Mouse (Mus musculus): ENCODE results near the gene Gm10142. TPM values are rescaled to one million over a fixed set of nuclear protein-coding genes. Genes with fewer than 3 reads are reported as not detected.

Gene Gm10142
- polyA plus RNA-seq (2012): not detected in 2 replicates

GRCm38 (mm10) chr10:77715507-77715906 lies at the start of gene Gm10142:
TSS of gene Gm10142 (plus strand) at chr10:77715807.

GRCm38 (mm10) chr10:77685895-77686664 lies 29.5 kb upstream of the Gm10142 start, which contains the start of gene Tspear:
TSS of gene Tspear (plus strand) at chr10:77686569.

GRCm38 (mm10) chr10:77690356-77690807 lies 25.2 kb upstream of the Gm10142 start, which contains the start of gene Gm19402:
TSS of gene Gm19402 (minus strand) at chr10:77690757.

GRCm38 (mm10) chr10:77697133-77697532 lies 18.5 kb upstream of the Gm10142 start, which contains the start of gene Gm9508:
TSS of gene Gm9508 (minus strand) at chr10:77697233.

GRCm38 (mm10) chr10:77706326-77706725 lies 9.3 kb upstream of the Gm10142 start, which contains the start of gene Gm10272:
TSS of gene Gm10272 (plus strand) at chr10:77706626.

GRCm38 (mm10) chr10:77711157-77711556 lies 4.5 kb upstream of the Gm10142 start, which contains the start of gene Gm10024:
TSS of gene Gm10024 (plus strand) at chr10:77711457.

GRCm38 (mm10) chr10:77720299-77720698 lies 4.7 kb downstream of the Gm10142 start, which contains the start of gene Krtap12-1:
TSS of gene Krtap12-1 (plus strand) at chr10:77720599.

GRCm38 (mm10) chr10:77726186-77726585 lies 10.6 kb downstream of the Gm10142 start, which contains the start of gene Gm10100:
TSS of gene Gm10100 (plus strand) at chr10:77726486.

GRCm38 (mm10) chr10:77741924-77742688 lies 26.5 kb downstream of the Gm10142 start, which contains the start of gene Gm18596:
TSS of gene Gm18596 (minus strand) at chr10:77742638.

GRCm38 (mm10) chr10:77751254-77751653 lies 35.6 kb downstream of the Gm10142 start, which contains the start of gene Gm9736:
TSS of gene Gm9736 (minus strand) at chr10:77751354.

GRCm38 (mm10) chr10:77759582-77759981 lies 44.0 kb downstream of the Gm10142 start, which contains the start of gene Gm3233:
TSS of gene Gm3233 (minus strand) at chr10:77759682.

Other genes starting within 250 kb of the Gm10142 start
- gene Fam207a, start 200.0 kb upstream of the Gm10142 start, polyA plus RNA-seq (2012): 75.0 and 77.7 TPM in 2 replicates
- 23.7 and 24.8 TPM in 2 replicates for gene Itgb2, start 185.6 kb upstream of the Gm10142 start, polyA plus RNA-seq (2012)
- 119 and 164 TPM in 2 replicates for gene Pttg1ip, start 134.1 kb upstream of the Gm10142 start, polyA plus RNA-seq (2012)
- gene Sumo3, start 109.7 kb upstream of the Gm10142 start, polyA plus RNA-seq (2012): 207 and 270 TPM in 2 replicates
- gene Gm49325, start 109.6 kb upstream of the Gm10142 start, polyA plus RNA-seq (2012): 2.6 TPM in 1 of 2 replicates, not detected in the other
- gene Ube2g2, start 93.5 kb upstream of the Gm10142 start, polyA plus RNA-seq (2012): 43.2 and 45.3 TPM in 2 replicates
- gene Tspear, start 29.2 kb upstream of the Gm10142 start, polyA plus RNA-seq (2012): 0.16 and 0.70 TPM in 2 replicates
- not detected in 2 replicates for gene Gm19402, start 25.1 kb upstream of the Gm10142 start, polyA plus RNA-seq (2012)
- 0.09 TPM in 1 of 2 replicates, not detected in the other for gene Gm9508, start 18.6 kb upstream of the Gm10142 start, polyA plus RNA-seq (2012)
- gene Gm10272, start 9.2 kb upstream of the Gm10142 start, polyA plus RNA-seq (2012): not detected in 2 replicates
- gene Gm10024, start 4.3 kb upstream of the Gm10142 start, polyA plus RNA-seq (2012): not detected in 2 replicates
- gene Krtap12-1, start 4.8 kb downstream of the Gm10142 start, polyA plus RNA-seq (2012): not detected in 2 replicates
- not detected in 2 replicates for gene Gm10100, start 10.7 kb downstream of the Gm10142 start, polyA plus RNA-seq (2012)
- not detected in 2 replicates for gene Gm18596, start 26.8 kb downstream of the Gm10142 start, polyA plus RNA-seq (2012)
- gene Gm9736, start 35.5 kb downstream of the Gm10142 start, polyA plus RNA-seq (2012): not detected in 2 replicates
- gene Gm3233, start 43.9 kb downstream of the Gm10142 start, polyA plus RNA-seq (2012): not detected in 2 replicates
- gene Gm3238, start 55.5 kb downstream of the Gm10142 start, polyA plus RNA-seq (2012): not detected in 2 replicates
- not detected in 2 replicates for gene Gm7138, start 61.1 kb downstream of the Gm10142 start, polyA plus RNA-seq (2012)
- not detected in 2 replicates for gene Gm3250, start 66.7 kb downstream of the Gm10142 start, polyA plus RNA-seq (2012)
- gene Gm7137, start 72.4 kb downstream of the Gm10142 start, polyA plus RNA-seq (2012): not detected in 2 replicates
- not detected in 2 replicates for gene Gm9639, start 79.3 kb downstream of the Gm10142 start, polyA plus RNA-seq (2012)
- not detected in 2 replicates for gene Gm19668, start 83.3 kb downstream of the Gm10142 start, polyA plus RNA-seq (2012)
- not detected in 2 replicates for gene Gm9507, start 96.0 kb downstream of the Gm10142 start, polyA plus RNA-seq (2012)
- not detected in 2 replicates for gene Gm2696, start 98.9 kb downstream of the Gm10142 start, polyA plus RNA-seq (2012)
- gene Krtap10-4, start 111.3 kb downstream of the Gm10142 start, polyA plus RNA-seq (2012): not detected in 2 replicates
- gene Krtap10-10, start 120.1 kb downstream of the Gm10142 start, polyA plus RNA-seq (2012): not detected in 2 replicates
- not detected in 2 replicates for gene Gm36176, start 131.0 kb downstream of the Gm10142 start, polyA plus RNA-seq (2012)
- gene Gm10318, start 137.1 kb downstream of the Gm10142 start, polyA plus RNA-seq (2012): 0.12 TPM in 1 of 2 replicates, not detected in the other
- not detected in 2 replicates for gene Gm3285, start 146.2 kb downstream of the Gm10142 start, polyA plus RNA-seq (2012)
- 0.07 and 0.10 TPM in 2 replicates for gene Lrrc3, start 186.7 kb downstream of the Gm10142 start, polyA plus RNA-seq (2012)

All from megakaryocyte-erythroid progenitor cell, adult 5 weeks (primary cell).